In the genomic region with DNA sequence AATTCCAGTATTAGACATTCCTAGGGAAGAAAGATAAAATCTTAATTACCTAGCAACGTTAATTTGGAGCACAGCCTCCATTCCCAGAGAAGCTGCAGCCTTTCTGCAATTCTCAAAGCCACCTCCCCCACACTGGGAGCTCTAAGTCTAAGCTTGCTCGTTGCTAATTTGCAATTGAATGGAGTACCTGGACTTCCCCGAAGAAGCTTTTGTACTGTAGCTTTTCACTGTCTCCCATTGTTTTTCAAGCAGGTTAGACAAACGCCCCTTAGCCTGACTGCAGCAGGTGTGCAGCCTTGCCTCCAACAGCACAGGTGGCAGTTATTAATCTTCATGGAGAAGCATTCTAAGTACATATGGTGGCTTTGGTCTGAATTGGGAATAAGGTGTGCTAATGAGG, we compare ENCODE assay signal across 5 mouse cellular contexts.
DNase-seq lines count a peak whose midpoint lies in the region; TF ChIP-seq lines count a peak whose summit lies in the region.
"Not testable (repeated sequence)": the region's sequence is repeated elsewhere in the genome, so short reads cannot be mapped to it uniquely, and the experiment has no call there.

No protein-coding gene starts in this region.

- H3K4me1 ChIP-seq in ES-Bruce4 (ENCODE audit: control insufficient read depth, insufficient read depth, low read length); ES-E14 (ENCODE audit: control insufficient read depth in 2 of 2, insufficient read depth in 2 of 2, low read length in 2 of 2, poor library complexity in 1 of 2): not testable (repeated sequence)

- DNase-seq in ES-CJ7 (ENCODE audit: low read depth, low spot score) (peak; percentile 87), ES-E14 (ENCODE audit: low read depth, low spot score) (peak; percentile 28), R1 (ENCODE audit: low read depth, low spot score) (peak; percentile 95), ZHBTc4 (ENCODE audit: low read depth, low spot score) (peak; percentile 88)

- TF ChIP-seq CTCF in ES-Bruce4 (IDR thresholded peaks at IDR 0.05; ENCODE audit: low read depth, low read length), result not testable (repeated sequence)

- not testable (repeated sequence) for H3K4me3 ChIP-seq in ES-Bruce4 (ENCODE audit: low read depth, low read length)
- H3K4me3 ChIP-seq in ES-E14 (ENCODE audit: insufficient read depth in 1 of 2, low read depth in 1 of 2, low read length in 2 of 2, poor library complexity in 1 of 2, severe bottlenecking in 1 of 2), result 0 out of 4 replicates have a peak overlapping the region, but pooled peaks of 1 of the 2 experiments have one; percentile 10

- not testable (repeated sequence) for H3K36me3 ChIP-seq in ES-Bruce4 (ENCODE audit: control insufficient read depth, insufficient read depth, low read length, poor library complexity, severe bottlenecking); ES-E14 (ENCODE audit: control insufficient read depth, insufficient read depth, low read length, poor library complexity, severe bottlenecking)

- not testable (repeated sequence) for TF ChIP-seq POLR2A in ES-Bruce4 (IDR thresholded peaks at IDR 0.05; ENCODE audit: insufficient read depth, low read length)

- not testable (repeated sequence) for H3K27me3 ChIP-seq in ES-Bruce4 (ENCODE audit: control insufficient read depth, insufficient read depth, low read length, poor library complexity, severe bottlenecking)

- H3K27ac ChIP-seq in ES-Bruce4 (ENCODE audit: insufficient read depth, low read length) (peak overlapping the region; percentile 67; the same call in 1 of the 2 replicates), ES-E14 (ENCODE audit: insufficient read depth, low read depth, low read length, poor library complexity, severe bottlenecking) (peak overlapping the region; percentile 63; the same call in 1 of the 2 replicates)

- not testable (repeated sequence) for TF ChIP-seq EP300 in ES-Bruce4 (IDR thresholded peaks at IDR 0.05; ENCODE audit: insufficient read depth, low read depth, low read length)

- H3K9me3 ChIP-seq in ES-Bruce4 (replicated peaks; ENCODE audit: control insufficient read depth, insufficient read depth, low read length, poor library complexity, severe bottlenecking), result peaks cover 19% of the 10 kb centered on the region
- H3K9me3 ChIP-seq in ES-E14 (ENCODE audit: control insufficient read depth, insufficient read depth, low read depth, low read length), result not testable (repeated sequence)

- H3K9ac ChIP-seq in ES-Bruce4 (ENCODE audit: low read depth, poor library complexity, severe bottlenecking); ES-E14 (ENCODE audit: insufficient read depth, low read depth, low read length, poor library complexity, severe bottlenecking): not testable (repeated sequence)

- in situ Hi-C loops in ES-E14 (cut with MboI; ENCODE audit: low sequenced_read_pairs in 2 of 2, unreplicated experiment in 2 of 2), result not testable (repeated sequence)

TF ChIP-seq in ES-E14, 5 proteins besides CTCF, POLR2A, EP300 and RAD21:
- TF ChIP-seq CHD2 (IDR thresholded peaks at IDR 0.05; ENCODE audit: low read depth, low read length), result peak; percentile 77
TF ChIP-seq in ES-E14: peak in this region for 1; not testable (repeated sequence) for 4.

Comparison
In these comparisons a context has a peak if more than half of its experiments do, and no peak if none do; other contexts are left out.
1. DNase-seq: peak in every context shown above with its lines; median percentile 95 in R1; 88 in ZHBTc4; 87 in ES-CJ7; 28 in ES-E14.